Mouse (Mus musculus) G1E (cell line): ENCODE data around the gene Helz2. TPM values are rescaled to one million over a fixed set of nuclear protein-coding genes. Genes with fewer than 3 reads are reported as not detected.

ENCODE experiments used
- ATAC-seq: 2 replicates; pipeline ENCODE4 v1.8.0; 2016; ENCODE audit warnings: mild to moderate bottlenecking; ENCODE audit not compliant: insufficient number of reproducible peaks, poor library complexity, low FRiP score, severe bottlenecking; ENCODE audit errors: extremely low read depth
- DNase-seq: peaks from one replicate; pipeline ENCODE4 v3.0.0; 2012; ENCODE audit warnings: low spot score
- H3K27me3 ChIP-seq: 2 replicates; pipeline ENCODE4 v1.6.1; 2012; ENCODE audit warnings: mild to moderate bottlenecking, low read length, inconsistent platforms; ENCODE audit not compliant: insufficient read depth
- H3K36me3 ChIP-seq: replicated peaks from 2 replicates; pipeline ENCODE3; 2012; ENCODE audit warnings: mild to moderate bottlenecking, inconsistent platforms
- H3K4me1 ChIP-seq: 2 replicates; pipeline ENCODE4 v1.6.1; 2012; ENCODE audit warnings: low read depth, low read length, inconsistent platforms, mixed read lengths; ENCODE audit not compliant: insufficient read depth
- H3K4me3 ChIP-seq: 2 replicates; pipeline ENCODE4 v1.5.1; 2012; ENCODE audit warnings: low read depth, mild to moderate bottlenecking, inconsistent platforms, low read length, moderate library complexity, mixed read lengths
- H3K9me3 ChIP-seq: replicated peaks from 2 replicates; pipeline ENCODE4 v1.6.1; 2012; ENCODE audit warnings: inconsistent platforms
- CTCF ChIP-seq: IDR thresholded peaks from 2 replicates; pipeline ENCODE4 v1.5.1; 2012; ENCODE audit warnings: low read depth, low read length, inconsistent platforms, mixed read lengths
- GATA1 ChIP-seq: IDR thresholded peaks from 2 replicates; pipeline ENCODE4 v1.6.1; 2012; ENCODE audit warnings: borderline replicate concordance, low read length, inconsistent platforms, mixed read lengths
- GATA2 ChIP-seq: IDR thresholded peaks from 2 replicates; pipeline ENCODE4 v1.6.1; 2012; ENCODE audit warnings: low read depth, low read length, inconsistent platforms, borderline replicate concordance
- POLR2AphosphoS5 ChIP-seq: IDR thresholded peaks from 2 replicates; pipeline ENCODE4 v1.6.1; 2012; ENCODE audit warnings: low read depth, low read length, inconsistent platforms; ENCODE audit not compliant: insufficient replicate concordance
- TAL1 ChIP-seq: conservative IDR thresholded peaks from 2 replicates; pipeline ENCODE4 v1.6.1; 2012; ENCODE audit warnings: low read depth, low read length, inconsistent platforms, mixed read lengths
- polyA plus RNA-seq: library from polyadenylated mRNA; stranded (reverse); fragments of >175 nt; gene quantifications from 2 replicates; pipeline ENCODE4 v1.2.3, GENCODE M21; 2012
- total RNA-seq, 2 experiments: library from RNA; stranded (forward) in 1 of 2; stranded (reverse) in 1 of 2; fragments of 200-1000 nt in 1 of 2; fragments of >200 nt in 1 of 2; fragmentation: Nextera tagmentation in 1 of 2; gene quantifications; 2 replicates each; pipeline ENCODE4 v1.2.3; 2014 to 2017

Gene Helz2
- total and polyA plus RNA-seq, 3 experiments: 12.4 to 24.3 (median 13.4) TPM

GRCm38 (mm10) chr2:181253248-181253647 is 11.4 kb upstream of the Helz2 start:
- DNase-seq (no peak), ATAC-seq (no peak)
- Histone ChIP-seq H3K9me3 (no peaks in the 10 kb centered on the region), H3K4me3 (no peak overlapping the region), H3K36me3 (peaks cover 77% of the 10 kb centered on the region), H3K4me1 (no peaks in the 10 kb centered on the region), H3K27me3 (no peaks in the 10 kb centered on the region)
- no peak for TF ChIP-seq GATA1

- no peaks in the 10 kb centered on the region for H3K9me3 ChIP-seq
- DNase-seq: no peak
- H3K36me3 ChIP-seq: peaks cover 63% of the 10 kb centered on the region
- TF ChIP-seq GATA1 (no peak), CTCF (no peak), POLR2AphosphoS5 (no peak), TAL1 (no peak)
- no peak for ATAC-seq
- no peaks in the 10 kb centered on the region for H3K4me1 ChIP-seq
- H3K4me3 ChIP-seq: no peak overlapping the region
- H3K27me3 ChIP-seq: no peaks in the 10 kb centered on the region; the same call in 1 of the 2 replicates
Observed at GRCm38 (mm10) chr2:181251841-181252240, 10.0 kb upstream of the Helz2 start.

- Histone ChIP-seq H3K36me3 (peaks cover 38% of the 10 kb centered on the region), H3K4me1 (peaks cover 2% of the 10 kb centered on the region), H3K4me3 (no peak overlapping the region), H3K9me3 (no peaks in the 10 kb centered on the region), H3K27me3 (no peaks in the 10 kb centered on the region; the same call in 1 of the 2 replicates)
- DNase-seq (no peak), ATAC-seq (no peak)
- TF ChIP-seq GATA2 (no peak), GATA1 (no peak), CTCF (no peak), TAL1 (no peak), POLR2AphosphoS5 (no peak)
Observed at GRCm38 (mm10) chr2:181249217-181249616, 7.4 kb upstream of the Helz2 start.

- DNase-seq (no peak), ATAC-seq (no peak)
- Histone ChIP-seq H3K9me3 (no peaks in the 10 kb centered on the region), H3K27me3 (no peaks in the 10 kb centered on the region; the same call in 1 of the 2 replicates), H3K4me3 (no peak overlapping the region), H3K36me3 (peaks cover 11% of the 10 kb centered on the region), H3K4me1 (peaks cover 32% of the 10 kb centered on the region)
- no peak for TF ChIP-seq TAL1
- TF ChIP-seq POLR2AphosphoS5: no peak
- TF ChIP-seq GATA2: no peak
Observed at GRCm38 (mm10) chr2:181245031-181245430, 3.2 kb upstream of the Helz2 start.

GRCm38 (mm10) chr2:181243706-181244394 is 2.0 kb upstream of the Helz2 start:
- TF ChIP-seq CTCF (no peak), POLR2AphosphoS5 (no peak), GATA2 (no peak), TAL1 (no peak), GATA1 (no peak)
- Histone ChIP-seq H3K4me1 (peaks cover 44% of the 10 kb centered on the region), H3K9me3 (no peaks in the 10 kb centered on the region), H3K4me3 (peak overlapping the region; percentile 38; the same call in 1 of the 2 replicates), H3K27me3 (no peaks in the 10 kb centered on the region; the same call in 1 of the 2 replicates), H3K36me3 (peaks cover 22% of the 10 kb centered on the region)
- ATAC-seq (peak; percentile 91), DNase-seq (peak; percentile 85)

- H3K9me3 ChIP-seq: no peaks in the 10 kb centered on the region
- peaks cover 49% of the 10 kb centered on the region for H3K4me1 ChIP-seq
- DNase-seq (no peak), ATAC-seq (no peak)
- TF ChIP-seq POLR2AphosphoS5 (no peak), GATA2 (no peak), TAL1 (no peak)
- H3K4me3 ChIP-seq: peak overlapping the region; percentile 81
- no peaks in the 10 kb centered on the region; the same call in 1 of the 2 replicates for H3K27me3 ChIP-seq
- peaks cover 37% of the 10 kb centered on the region for H3K36me3 ChIP-seq
Observed at GRCm38 (mm10) chr2:181242314-181242665, 463 bp upstream of the Helz2 start.

GRCm38 (mm10) chr2:181240806-181241440 is 904 bp downstream of the Helz2 start:
- Histone ChIP-seq H3K4me3 (peak overlapping the region; percentile 81), H3K27me3 (no peaks in the 10 kb centered on the region), H3K9me3 (no peaks in the 10 kb centered on the region), H3K4me1 (peaks cover 49% of the 10 kb centered on the region), H3K36me3 (peaks cover 51% of the 10 kb centered on the region)
- TF ChIP-seq POLR2AphosphoS5: no peak
- no peak for TF ChIP-seq GATA2
- no peak for TF ChIP-seq TAL1
- no peak for TF ChIP-seq GATA1
- TF ChIP-seq CTCF: no peak
- no peak for DNase-seq
- ATAC-seq: no peak
